In the genomic region with DNA sequence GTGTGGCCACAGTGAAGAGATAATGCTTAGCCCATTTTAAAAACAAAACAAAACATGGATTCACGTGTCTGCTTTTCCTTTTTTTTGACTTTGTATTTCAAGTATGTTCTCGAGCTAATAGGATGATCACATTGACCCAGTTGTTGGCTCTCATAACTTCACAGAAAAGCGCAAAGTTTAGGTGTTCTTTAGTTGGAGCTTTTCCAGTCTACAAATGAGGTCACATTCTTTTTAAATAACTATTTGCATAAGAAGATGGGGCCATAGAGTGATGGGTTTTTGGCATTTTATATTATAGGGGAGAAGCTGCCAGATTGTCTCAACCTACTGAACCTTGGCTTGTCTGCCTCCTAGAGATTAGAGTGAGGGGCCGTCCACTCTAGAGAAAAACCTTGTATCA, we compare ENCODE assay signal across 10 mouse cellular contexts. TPM values are rescaled to one million over a fixed set of nuclear protein-coding genes. Genes with fewer than 3 reads are reported as not detected.
DNase-seq lines count a peak whose midpoint lies in the region; ATAC-seq and TF ChIP-seq lines count a peak whose summit lies in the region.
"Had no signal": no experiment of that assay in that cellular context is flagged by ENCODE, and none has a peak within 500 bp of the region (broad histone marks: within the 10 kb centered on the region; RNA-seq: fewer than 3 reads in every experiment).

No protein-coding gene starts in this region.

- DNase-seq in kidney, postnatal 14 days: no peak
- no peak for DNase-seq in ES-E14 (ENCODE audit: low read depth, low spot score)
- DNase-seq: layer of hippocampus, adult 9-11 months; right cerebral cortex, postnatal 14 days had no signal

- H3K4me2 ChIP-seq in kidney, embryonic 14.5 days (replicated peaks; ENCODE audit: low read depth, low read length): peak overlapping the region; percentile 62
- peak overlapping the region; percentile 74 for H3K4me2 ChIP-seq in embryonic facial prominence, embryonic 13.5 days
- H3K4me2 ChIP-seq in limb, embryonic 15.5 days: peak overlapping the region; percentile 61

- peaks cover 43% of the 10 kb centered on the region for H3K36me3 ChIP-seq in kidney, embryonic 14.5 days (ENCODE audit: control insufficient read depth, insufficient read depth, low read length)
- H3K36me3 ChIP-seq in ES-E14 (ENCODE audit: control insufficient read depth, insufficient read depth, low read length, poor library complexity, severe bottlenecking): peaks cover 36% of the 10 kb centered on the region
- peaks cover 40% of the 10 kb centered on the region for H3K36me3 ChIP-seq in embryonic facial prominence, embryonic 13.5 days
- H3K36me3 ChIP-seq in limb, embryonic 15.5 days: peaks cover 33% of the 10 kb centered on the region

- H3K27ac ChIP-seq in kidney, embryonic 14.5 days (ENCODE audit: low read depth, low read length): no peak overlapping the region
- no peak overlapping the region for H3K27ac ChIP-seq in ES-E14 (ENCODE audit: insufficient read depth, low read depth, low read length, poor library complexity, severe bottlenecking)
- no peak overlapping the region for H3K27ac ChIP-seq in embryonic facial prominence, embryonic 13.5 days
- no peak overlapping the region for H3K27ac ChIP-seq in limb, embryonic 15.5 days

- ATAC-seq in kidney, embryonic 14.5 days (ENCODE audit: low FRiP score, low TSS enrichment): no peak
- no peak for ATAC-seq in embryonic facial prominence, embryonic 13.5 days (ENCODE audit: insufficient number of reproducible peaks, insufficient read depth, low FRiP score, low TSS enrichment, low read depth)
- no peak for ATAC-seq in limb, embryonic 15.5 days (ENCODE audit: insufficient number of reproducible peaks, low FRiP score, low TSS enrichment, low read depth)
- no peak for ATAC-seq in activated CD4-positive, CD25-positive, alpha-beta regulatory T cell, adult 4 months
- ATAC-seq in granulocyte monocyte progenitor cell, adult 5-6 weeks (replicated peaks; ENCODE audit: poor library complexity, severe bottlenecking): no peak
- ATAC-seq: Patski had no signal

- H3K9ac ChIP-seq in kidney, embryonic 14.5 days (ENCODE audit: low read depth, low read length): no peak overlapping the region
- H3K9ac ChIP-seq in ES-E14 (ENCODE audit: insufficient read depth, low read depth, low read length, poor library complexity, severe bottlenecking): no peak overlapping the region
- no peak overlapping the region for H3K9ac ChIP-seq in embryonic facial prominence, embryonic 13.5 days
- H3K9ac ChIP-seq in limb, embryonic 15.5 days: no peak overlapping the region

- H3K9me3 ChIP-seq in kidney, embryonic 14.5 days (ENCODE audit: control insufficient read depth, low read length): peaks cover 6% of the 10 kb centered on the region; the same call in 1 of the 2 replicates
- no peaks in the 10 kb centered on the region for H3K9me3 ChIP-seq in ES-E14 (ENCODE audit: control insufficient read depth, insufficient read depth, low read depth, low read length)
- 0 out of 2 replicates have a peak, but pooled peaks cover 2% of the 10 kb centered on the region for H3K9me3 ChIP-seq in embryonic facial prominence, embryonic 13.5 days
- H3K9me3 ChIP-seq in limb, embryonic 15.5 days: no peaks in the 10 kb centered on the region

- peak overlapping the region; percentile 65; the same call in 1 of the 2 replicates for H3K4me3 ChIP-seq in kidney, embryonic 14.5 days (ENCODE audit: low read length)
- H3K4me3 ChIP-seq in ES-E14 (ENCODE audit: insufficient read depth in 1 of 2, low read depth in 1 of 2, low read length in 2 of 2, poor library complexity in 1 of 2, severe bottlenecking in 1 of 2): peak overlapping the region; percentile 85 to 93; a peak in 3 of 4 replicates
- peak overlapping the region; percentile 72; the same call in 1 of the 2 replicates for H3K4me3 ChIP-seq in embryonic facial prominence, embryonic 13.5 days
- peak overlapping the region; percentile 74; the same call in 1 of the 2 replicates for H3K4me3 ChIP-seq in limb, embryonic 15.5 days

- WGBS in kidney, embryonic 14.5 days: 67% methylated on average over 4 of the region's 4 CpGs
- 77% methylated on average over 4 of the region's 4 CpGs for whole genome bisulfite sequencing in embryonic facial prominence, embryonic 13.5 days
- 80% methylated on average over 4 of the region's 4 CpGs for WGBS in limb, embryonic 15.5 days

- H3K4me1 ChIP-seq in kidney, embryonic 14.5 days (ENCODE audit: control insufficient read depth, insufficient read depth, low read length): peaks cover 5% of the 10 kb centered on the region; the same call in 1 of the 2 replicates
- no peaks in the 10 kb centered on the region; a peak in 1 of 4 replicates for H3K4me1 ChIP-seq in ES-E14 (ENCODE audit: control insufficient read depth in 2 of 2, insufficient read depth in 2 of 2, low read length in 2 of 2, poor library complexity in 1 of 2)
- H3K4me1 ChIP-seq in embryonic facial prominence, embryonic 13.5 days: peaks cover 30% of the 10 kb centered on the region
- peaks cover 15% of the 10 kb centered on the region for H3K4me1 ChIP-seq in limb, embryonic 15.5 days

- H3K27me3 ChIP-seq in kidney, embryonic 14.5 days (ENCODE audit: control insufficient read depth, insufficient read depth, low read length): no peaks in the 10 kb centered on the region
- no peaks in the 10 kb centered on the region for H3K27me3 ChIP-seq in embryonic facial prominence, embryonic 13.5 days
- H3K27me3 ChIP-seq in limb, embryonic 15.5 days: no peaks in the 10 kb centered on the region
- H3K27me3 ChIP-seq: Patski had no signal

- in situ Hi-C loops in ES-E14 (cut with MboI; ENCODE audit: low sequenced_read_pairs in 2 of 2, unreplicated experiment in 2 of 2): no loop called here

TF ChIP-seq in ES-E14, 5 proteins besides CTCF, POLR2A, EP300 and RAD21:
- no peak for TF ChIP-seq CHD2 (IDR thresholded peaks at IDR 0.05; ENCODE audit: low read depth, low read length)
- TF ChIP-seq HCFC1 (IDR thresholded peaks at IDR 0.05; ENCODE audit: borderline replicate concordance, insufficient read depth, low read length): no peak
- no peak for TF ChIP-seq ZNF384 (IDR thresholded peaks at IDR 0.05; ENCODE audit: low read depth, low read length)
- no peak for TF ChIP-seq ZC3H11A (IDR thresholded peaks at IDR 0.05; ENCODE audit: borderline replicate concordance, low read depth, low read length)
- no peak for TF ChIP-seq MAFK (IDR thresholded peaks at IDR 0.05; ENCODE audit: insufficient read depth, low read depth, low read length)

RNA-seq across cellular contexts. Expression of gene Dut, which starts 2.3 kb away (rescaled TPM):
- 217 and 261 TPM in 2 replicates for polyA plus RNA-seq in kidney, embryonic 14.5 days (2014; fragmentation: Nextera tagmentation; extraction: Ambion mirVana)
- 123 and 158 TPM in 2 replicates for total RNA-seq in ES-E14 (2012; rRNA removed)
- 135 and 145 TPM in 2 replicates for polyA plus RNA-seq in embryonic facial prominence, embryonic 13.5 days (2015; fragmentation: Nextera tagmentation; extraction: Ambion mirVana)
- 97.0 and 100 TPM in 2 replicates for polyA plus RNA-seq in limb, embryonic 15.5 days (2015; fragmentation: Nextera tagmentation; extraction: Ambion mirVana)
- polyA plus RNA-seq in activated CD4-positive, CD25-positive, alpha-beta regulatory T cell, adult 4 months (2017; shearing (Covaris generic)): 10 to 100 TPM; 79.4 to 92.9 TPM
- total RNA-seq in granulocyte monocyte progenitor cell, adult 5-6 weeks (2014; fragmentation: Nextera tagmentation): 295 and 300 TPM in 2 replicates
- 188 and 215 TPM in 2 replicates for total RNA-seq in granulocyte monocyte progenitor cell, adult 5-6 weeks (2017)
